Mouse (Mus musculus) activated CD4-positive, CD25-positive, alpha-beta regulatory T cell, adult 4 months (primary cell): Measurements from ENCODE around the gene Foxs1. TPM values are rescaled to one million over a fixed set of nuclear protein-coding genes. Genes with fewer than 3 reads are reported as not detected.

Experiments used
- ATAC-seq: one replicate; pipeline ENCODE4 v1.8.0; 2017
- polyA plus RNA-seq, 2 experiments: library from polyadenylated mRNA; unstranded; fragments of 100-300 nt; shearing (Covaris generic); gene quantifications; one replicate each; pipeline ENCODE4 v1.2.1; 2017

Gene Foxs1
- polyA plus RNA-seq = not detected

DNA sequence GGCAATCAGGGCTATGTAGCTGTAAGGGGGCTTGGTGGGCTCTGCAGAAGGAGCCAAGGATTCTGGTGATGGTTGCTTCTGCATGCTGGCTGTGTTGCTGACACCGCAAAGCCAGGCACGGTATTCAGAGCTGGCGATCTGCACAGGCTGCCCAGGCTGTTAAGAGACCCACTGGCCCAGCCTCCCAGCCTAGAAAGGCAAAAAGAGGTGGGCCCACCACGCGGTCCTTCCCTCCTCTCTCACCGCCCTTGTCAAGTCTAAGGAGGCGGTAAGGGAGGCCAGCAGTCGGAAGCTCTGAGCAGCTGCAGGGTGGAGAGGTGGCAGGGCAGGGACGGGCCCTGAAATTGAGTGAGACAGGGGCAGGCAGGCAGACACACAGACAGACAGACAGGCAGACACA is at the start of gene Foxs1:
Gene Foxs1, minus strand, starts transcription at position 161 of the 400 bp plus-strand sequence.
- no peak for ATAC-seq

- no peak for ATAC-seq
Observed at GRCm38 (mm10) chr2:152976991-152977390, 44.0 kb upstream of the Foxs1 start.

DNA sequence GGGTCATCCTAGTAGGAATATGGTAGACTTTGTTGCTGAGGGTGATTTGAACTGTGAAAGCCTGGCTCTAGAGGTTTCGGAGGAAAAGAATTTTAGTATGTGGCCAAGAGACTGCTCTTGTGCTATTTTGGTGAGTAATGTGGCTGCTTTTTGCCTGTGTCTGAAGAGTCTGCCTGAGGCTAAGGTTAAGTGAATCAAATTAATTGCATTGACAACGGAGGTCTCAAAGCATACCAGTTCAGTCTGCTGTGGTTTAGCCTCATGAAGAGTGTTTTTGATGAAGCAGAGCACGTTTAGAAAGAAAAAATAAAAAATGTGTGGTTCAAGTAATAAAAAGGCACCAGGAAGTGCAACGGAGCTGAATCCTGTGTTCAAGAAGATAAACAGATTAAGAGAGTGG is 32.5 kb upstream of the Foxs1 start:
- no peak for ATAC-seq

DNA sequence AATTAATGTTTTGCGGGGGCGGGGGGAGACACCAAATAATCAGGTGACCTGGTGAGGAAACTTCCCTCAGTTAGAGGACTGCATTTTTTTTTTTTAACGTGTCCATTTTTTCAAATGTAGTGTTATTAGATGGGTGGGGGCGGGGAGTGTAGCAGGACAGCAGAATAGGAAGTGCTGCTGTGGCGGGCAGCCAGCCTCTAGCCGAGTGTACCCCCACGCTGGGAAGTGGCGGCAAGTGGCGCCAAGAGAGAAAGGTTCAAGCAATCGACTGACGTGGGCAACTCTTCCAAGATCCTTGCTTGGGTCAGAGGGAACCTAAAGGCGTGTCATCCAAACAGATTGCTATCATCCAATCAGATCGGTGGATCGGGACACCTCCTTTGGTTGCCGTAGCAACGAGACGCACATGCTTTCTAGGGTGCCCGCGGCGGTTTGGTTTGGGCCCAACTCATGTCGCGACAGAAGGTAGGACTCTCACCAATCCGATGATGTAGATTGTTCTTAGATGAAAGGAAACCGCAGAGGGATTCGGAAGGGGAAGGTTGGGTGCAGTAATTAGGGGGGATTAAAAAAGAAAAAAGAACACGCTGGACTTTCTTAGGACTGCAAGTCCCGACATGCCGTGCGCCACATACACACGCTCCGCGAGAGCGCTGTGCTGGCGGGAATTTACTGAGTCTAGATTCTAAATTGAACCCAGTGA is 29.2 kb upstream of the Foxs1 start, which contains the start of gene Ttll9:
Gene Ttll9, plus strand, starts transcription at position 395 of the 703 bp plus-strand sequence.
- peak; percentile 65 for ATAC-seq

DNA sequence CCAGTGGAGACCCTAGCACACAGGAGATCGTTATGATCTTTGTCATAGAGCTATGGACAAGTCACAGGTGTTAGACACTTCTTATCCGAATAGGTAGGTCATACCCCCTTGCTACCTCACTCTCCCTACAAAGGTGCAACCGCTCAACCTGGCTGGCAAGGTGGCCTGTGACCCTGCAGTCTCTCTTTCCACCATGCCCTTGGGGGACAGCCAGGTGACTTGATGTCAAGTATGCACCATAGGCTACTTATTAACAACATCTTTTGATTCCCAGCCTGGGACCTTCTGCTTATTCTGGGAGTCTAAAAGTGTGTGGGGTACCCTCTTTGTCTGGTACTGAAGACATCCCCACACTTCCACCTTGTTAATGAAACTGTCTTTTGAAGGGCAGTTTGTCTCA is 25.1 kb upstream of the Foxs1 start:
- no peak for ATAC-seq

DNA sequence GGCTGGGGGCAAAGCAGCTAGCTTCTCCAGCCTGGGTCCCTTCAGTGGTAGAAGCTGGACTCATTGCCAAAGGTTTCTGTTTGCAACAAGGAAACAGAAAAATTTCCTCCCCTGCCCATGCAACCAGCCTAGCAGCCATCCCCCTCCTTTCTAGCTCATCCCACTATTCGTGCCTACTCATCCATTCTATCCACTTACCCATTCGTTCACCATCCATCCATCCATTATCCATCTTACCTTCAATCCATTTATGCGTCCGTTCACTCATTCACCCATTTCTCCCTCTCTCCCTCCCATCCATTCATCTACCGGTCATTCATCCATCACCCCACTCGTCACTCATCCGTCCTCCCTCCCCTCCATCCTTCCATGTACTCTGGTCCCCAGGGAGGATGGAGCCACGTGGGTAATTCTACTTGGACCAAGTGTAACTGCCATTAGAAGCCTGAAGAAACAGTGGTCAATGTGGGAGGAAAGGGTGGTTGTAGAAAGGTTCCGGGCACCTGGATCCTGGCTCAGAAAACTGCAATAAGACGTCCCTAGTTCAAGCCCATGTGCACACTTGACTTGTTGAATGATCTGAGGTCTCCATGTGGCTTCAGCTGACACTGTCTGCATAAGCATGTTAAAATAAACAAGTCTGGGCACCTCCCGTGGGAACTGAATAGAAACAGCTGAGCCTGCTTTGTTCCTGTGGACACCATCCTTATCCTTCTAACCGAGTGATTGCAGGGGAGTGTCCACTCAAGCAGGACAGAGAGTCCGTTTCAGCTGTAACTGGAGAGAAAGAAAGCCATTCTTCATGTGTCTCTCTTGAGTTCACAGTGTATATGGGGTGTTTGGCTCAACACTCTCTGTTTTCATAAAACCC is 19.1 kb upstream of the Foxs1 start:
- no peak for ATAC-seq

GRCm38 (mm10) chr2:152951065-152951849 is 18.2 kb upstream of the Foxs1 start, which contains the start of gene Dusp15:
Dusp15 (minus strand) TSS chr2:152951698.
- ATAC-seq = no peak

DNA sequence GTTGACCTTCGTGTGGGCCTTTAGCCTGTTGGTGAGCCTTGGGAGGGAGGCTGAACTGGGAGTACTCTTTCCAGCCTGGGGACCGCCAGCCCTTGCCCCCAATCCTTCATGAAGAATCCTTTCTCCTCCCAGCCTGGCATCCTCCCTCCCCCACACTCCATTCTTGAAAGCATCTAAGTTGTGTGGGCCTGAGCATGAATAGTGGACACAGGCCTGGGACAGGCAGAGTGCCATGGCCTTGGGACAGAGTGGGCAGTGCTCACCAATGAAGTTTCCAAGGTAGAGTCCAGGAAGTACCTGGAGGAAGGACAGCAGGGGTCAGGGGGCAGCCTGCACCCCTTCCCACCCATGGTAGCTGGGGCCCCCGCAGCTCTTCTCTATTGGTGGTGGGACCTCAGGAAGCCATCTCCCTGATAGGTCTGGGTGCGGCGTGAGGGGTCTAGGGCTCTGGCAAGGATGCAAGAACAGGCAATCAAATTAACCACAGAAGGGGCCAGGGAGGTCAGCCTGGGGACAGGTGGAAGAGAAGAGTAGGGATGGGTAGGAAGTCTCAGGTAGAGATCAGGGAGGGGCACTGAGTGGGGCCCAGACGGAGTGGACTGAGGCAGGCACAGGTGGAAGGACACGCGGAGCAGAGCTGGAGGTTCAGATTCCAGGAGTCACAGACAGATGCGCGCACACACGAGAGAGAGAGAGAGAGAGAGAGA is 17.5 kb upstream of the Foxs1 start:
- no peak for ATAC-seq

DNA sequence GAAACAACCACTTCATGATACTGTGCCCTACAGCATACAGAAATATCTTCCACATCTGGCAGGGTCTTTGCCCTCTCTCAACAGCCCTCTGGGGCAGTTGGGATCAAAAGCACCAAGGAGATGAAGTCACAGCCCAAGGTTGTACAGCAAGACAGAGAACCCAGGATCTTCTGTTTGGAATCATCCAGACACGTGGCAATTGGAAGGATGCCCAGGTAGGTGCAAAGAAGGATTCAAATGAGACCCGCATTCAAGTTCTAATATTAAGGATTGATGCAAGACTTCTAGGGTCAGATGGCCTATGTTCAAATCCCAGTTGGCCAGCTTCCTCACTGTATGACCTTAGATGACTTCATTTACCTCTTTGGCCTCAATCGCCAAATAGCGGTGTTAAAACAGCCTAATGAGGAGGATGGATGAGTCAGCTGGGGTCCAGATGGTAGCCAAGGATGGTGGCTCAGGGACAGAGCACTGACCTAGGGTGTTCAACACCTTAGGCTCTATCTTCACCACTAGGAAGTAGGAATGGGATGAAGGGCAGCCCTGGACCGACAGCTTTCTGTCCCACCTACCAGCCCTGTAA is 15.5 kb upstream of the Foxs1 start:
- no peak for ATAC-seq

GRCm38 (mm10) chr2:152947098-152947497 is 14.1 kb upstream of the Foxs1 start:
- ATAC-seq = no peak

- no peak for ATAC-seq
Observed at GRCm38 (mm10) chr2:152944013-152944412, 11.0 kb upstream of the Foxs1 start.

GRCm38 (mm10) chr2:152943568-152943967 is 10.6 kb upstream of the Foxs1 start:
- no peak for ATAC-seq

DNA sequence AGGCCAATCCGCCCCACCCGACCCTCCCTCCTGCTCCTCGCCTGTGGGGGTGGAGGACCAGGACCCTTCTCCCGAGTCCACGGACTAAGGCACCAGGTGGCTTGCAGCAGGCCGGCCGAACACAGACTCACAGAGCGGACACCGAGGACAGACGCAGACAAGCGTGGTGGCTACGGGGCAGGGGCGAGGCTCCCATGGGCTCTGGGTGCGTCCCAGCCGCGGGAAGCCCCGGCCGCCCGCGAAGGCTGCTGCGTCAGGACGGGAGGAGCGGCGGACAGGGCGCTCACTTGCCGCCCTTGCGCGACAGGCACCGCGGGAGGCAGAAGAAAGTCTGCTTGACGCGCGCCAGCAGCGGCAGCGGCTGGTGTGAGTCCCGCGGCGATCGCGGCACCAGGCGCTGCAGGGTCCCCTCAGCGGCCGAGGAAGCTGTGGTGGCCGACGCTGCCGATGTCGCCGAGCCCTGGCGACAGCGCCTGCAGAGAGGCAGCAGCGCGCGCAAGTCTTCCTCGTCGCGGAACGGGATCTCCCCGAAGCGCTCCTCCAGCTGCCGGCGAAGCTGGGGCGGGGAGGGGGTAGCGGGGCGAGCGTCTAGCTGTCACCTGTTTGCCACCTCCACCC is 10.0 kb upstream of the Foxs1 start:
- no peak for ATAC-seq

DNA sequence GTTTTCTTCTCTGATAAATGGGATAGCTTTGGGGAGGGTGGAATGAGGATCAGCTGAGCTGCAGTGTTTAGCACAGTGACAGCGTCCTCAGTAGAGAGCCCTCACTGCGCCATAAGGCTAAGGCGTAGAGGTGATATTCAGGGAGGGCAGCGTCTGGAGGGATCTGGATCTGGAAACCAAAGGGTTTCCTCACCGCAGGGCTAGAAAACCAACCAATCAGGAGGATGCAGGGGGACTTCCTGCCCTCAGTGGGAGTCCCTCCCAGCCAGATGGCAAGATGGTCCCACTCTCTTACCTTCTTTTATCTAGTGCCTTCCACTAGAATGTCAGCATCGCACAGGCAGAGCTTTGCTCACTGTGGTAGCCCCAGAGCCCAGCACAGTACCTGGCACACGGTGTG is 8.8 kb upstream of the Foxs1 start:
- ATAC-seq = no peak

DNA sequence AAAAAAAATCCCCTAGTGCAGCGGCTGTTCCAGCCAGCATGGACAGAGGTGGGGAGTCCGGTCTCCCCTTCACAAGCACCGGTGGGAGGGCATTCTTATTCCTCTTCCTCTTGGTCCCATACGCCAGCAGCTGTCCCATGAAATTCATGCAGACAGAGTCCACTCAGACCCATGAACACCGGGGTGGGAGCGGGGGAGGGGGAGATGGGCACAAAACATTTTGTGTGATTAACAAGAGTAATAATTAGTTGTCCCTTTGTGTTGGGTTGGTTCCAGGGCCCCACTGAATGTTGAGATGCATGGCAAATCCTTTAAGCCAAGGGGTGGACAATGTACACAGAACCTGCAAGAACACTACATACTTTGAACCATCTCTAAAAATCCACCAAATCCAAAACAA is 8.1 kb upstream of the Foxs1 start:
- ATAC-seq = no peak

DNA sequence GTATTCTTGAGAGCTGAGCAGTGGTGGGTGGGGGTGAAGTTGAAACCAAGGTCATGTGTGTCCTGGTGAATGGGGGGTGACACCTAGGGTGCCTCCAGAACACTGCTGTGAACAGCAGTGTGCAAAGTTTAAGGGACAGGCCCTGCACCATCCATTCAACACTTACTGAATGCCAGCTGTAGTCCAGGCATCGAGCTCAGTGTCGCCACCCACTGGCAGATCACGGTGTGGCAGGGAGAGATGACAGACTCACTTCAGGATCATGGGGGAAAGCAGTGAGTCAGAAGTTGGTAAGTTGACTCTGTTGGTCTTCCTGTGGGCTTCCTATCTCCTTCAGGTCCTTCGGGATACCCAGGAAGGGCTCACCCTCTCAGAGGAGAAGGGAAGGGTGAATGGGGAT is 6.8 kb upstream of the Foxs1 start:
- no peak for ATAC-seq

GRCm38 (mm10) chr2:152933614-152934013 is 606 bp upstream of the Foxs1 start:
- no peak for ATAC-seq

DNA sequence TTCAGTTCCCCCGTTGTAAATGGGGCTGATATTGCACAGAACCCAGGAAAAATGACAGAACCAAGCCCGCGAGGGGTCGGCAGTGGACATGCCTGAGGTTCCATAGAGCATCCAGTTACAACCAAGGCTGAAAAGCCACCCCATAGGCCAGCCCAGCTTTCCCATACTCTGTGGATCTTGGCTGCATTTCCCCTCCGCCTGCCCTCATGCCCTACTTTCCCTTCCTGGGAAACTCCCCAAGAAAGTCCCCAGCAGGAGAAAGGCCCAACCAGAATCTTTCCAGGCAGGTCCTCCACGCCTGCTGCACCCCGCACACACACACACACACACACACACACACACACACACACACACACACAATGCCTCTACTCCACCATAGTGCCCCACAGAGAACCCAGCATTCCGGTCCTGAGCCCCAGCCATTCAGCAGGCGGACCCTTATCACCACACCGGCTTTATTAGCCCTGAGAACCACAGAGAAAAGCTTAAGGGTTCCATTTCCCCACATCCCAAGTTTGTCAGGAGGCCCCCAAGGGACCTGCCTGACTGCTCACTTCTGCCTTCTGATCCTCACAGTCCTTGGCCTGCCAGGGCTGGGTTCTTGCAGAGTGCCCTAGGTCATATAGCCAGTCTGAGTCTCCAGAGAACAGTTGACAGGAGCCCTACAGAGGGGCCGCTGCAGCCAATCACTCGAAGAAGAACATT is 1.4 kb downstream of the Foxs1 start:
- no peak for ATAC-seq

DNA sequence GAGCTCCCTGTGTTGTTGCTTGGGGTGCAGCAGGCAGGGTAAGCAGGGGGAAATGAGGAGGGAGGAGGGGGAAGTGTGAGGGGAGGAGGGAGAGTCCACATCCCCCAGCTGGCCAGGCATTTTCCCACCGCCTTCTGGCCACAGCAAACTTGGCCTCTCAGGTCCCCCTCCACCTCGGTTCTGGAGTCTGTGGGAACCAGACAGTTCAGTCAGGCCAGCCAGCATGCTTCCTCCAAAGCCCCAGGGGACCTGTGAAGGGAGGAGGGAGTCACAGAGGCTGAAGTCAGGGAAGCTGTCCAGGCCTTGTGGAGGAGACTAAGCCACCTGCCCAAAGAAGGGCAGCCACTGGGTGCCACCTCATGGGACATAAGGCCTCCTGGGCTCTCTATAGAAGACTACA is 2.7 kb downstream of the Foxs1 start:
- ATAC-seq = no peak

GRCm38 (mm10) chr2:152928988-152929370 is 4.0 kb downstream of the Foxs1 start:
- no peak for ATAC-seq
